Mouse (Mus musculus) midbrain, embryonic 11.5 days (tissue): ENCODE data around the gene Txnrd3. TPM values are rescaled to one million over a fixed set of nuclear protein-coding genes. Genes with fewer than 3 reads are reported as not detected.

Experiments
- ATAC-seq: fragments of 200-750 bp; cut with Nextera tagmentation; 2 replicates; pipeline ENCODE4 v1.8.0; 2017; ENCODE audit warnings: moderate TSS enrichment, moderate library complexity; ENCODE audit not compliant: low FRiP score
- DNase-seq: peaks from one replicate; pipeline ENCODE4 v3.0.0; 2015; ENCODE audit warnings: low spot score; ENCODE audit errors: missing footprints
- H3K27ac ChIP-seq: fragments of 300-500 bp; sonication (generic); 2 replicates; pipeline ENCODE4 v1.5.1; 2014; ENCODE audit warnings: low read depth, low read length
- H3K27me3 ChIP-seq: fragments of 300-500 bp; sonication (generic); 2 replicates; pipeline ENCODE4 v1.6.1; 2014; ENCODE audit warnings: mild to moderate bottlenecking, low read length, moderate library complexity, mixed read lengths; ENCODE audit not compliant: control insufficient read depth, insufficient read depth
- H3K36me3 ChIP-seq: fragments of 300-500 bp; sonication (generic); 2 replicates; pipeline ENCODE4 v1.6.1; 2014; ENCODE audit warnings: mild to moderate bottlenecking, low read length, moderate library complexity, mixed read lengths; ENCODE audit not compliant: control insufficient read depth, insufficient read depth
- H3K4me1 ChIP-seq: fragments of 300-500 bp; sonication (generic); 2 replicates; pipeline ENCODE4 v1.6.1; 2014; ENCODE audit warnings: low read length; ENCODE audit not compliant: control insufficient read depth, insufficient read depth
- H3K4me2 ChIP-seq: fragments of 300-500 bp; sonication (generic); 2 replicates; pipeline ENCODE4 v1.6.1; 2014; ENCODE audit warnings: mild to moderate bottlenecking, moderate library complexity
- H3K4me3 ChIP-seq: fragments of 300-500 bp; sonication (generic); 2 replicates; pipeline ENCODE4 v1.5.1; 2014; ENCODE audit warnings: low read depth, low read length
- H3K9ac ChIP-seq: fragments of 300-500 bp; sonication (generic); 2 replicates; pipeline ENCODE4 v1.6.1; 2014; ENCODE audit warnings: low read length
- H3K9me3 ChIP-seq: fragments of 300-500 bp; sonication (generic); 2 replicates; pipeline ENCODE4 v1.6.1; 2016; ENCODE audit warnings: low read length; ENCODE audit not compliant: control insufficient read depth
- WGBS: fragments of 180-500 bp; shearing (Covaris S2); extraction: QIAGEN DNeasy Blood & Tissue Kit; methylation state at CpG from one replicate; pipeline ENCODE4 v1.1.7; 2014; 5-methylcytosine and 5-hydroxymethylcytosine counted together
- polyA plus RNA-seq: library from polyadenylated mRNA; unstranded; fragments of >200 nt; fragmentation: Nextera tagmentation; extraction: Ambion mirVana; gene quantifications from 2 replicates; pipeline ENCODE4 v1.2.1, GENCODE M21; 2014

The Txnrd3 gene
- polyA plus RNA-seq, 1 experiment from 2014 or later = 14.3 TPM

- H3K4me2 ChIP-seq = no peak overlapping the region
- 23% methylated on average over 10 of the region's 10 CpGs for WGBS
- H3K4me1 ChIP-seq = no peaks in the 10 kb centered on the region
Observed at GRCm38 (mm10) chr6:89679291-89679835, 35.6 kb downstream of the Txnrd3 start.

GRCm38 (mm10) chr6:89680155-89680554, 36.4 kb downstream of the Txnrd3 start:
- no peak overlapping the region for H3K27ac ChIP-seq
- H3K9me3 ChIP-seq = no peaks in the 10 kb centered on the region
- H3K4me1 ChIP-seq = no peaks in the 10 kb centered on the region
- H3K36me3 ChIP-seq = no peaks in the 10 kb centered on the region
- no peaks in the 10 kb centered on the region for H3K27me3 ChIP-seq
- WGBS = 10% methylated on average over 8 of the region's 8 CpGs
- no peak overlapping the region for H3K4me2 ChIP-seq
- no peak overlapping the region for H3K4me3 ChIP-seq
- ATAC-seq (peak; percentile 57), DNase-seq (peak; percentile 99)
- no peak overlapping the region for H3K9ac ChIP-seq

More at GRCm38 (mm10) chr6:89679291-89679835, 35.6 kb downstream of the Txnrd3 start:
- ATAC-seq (peak; percentile 71), DNase-seq (peak; percentile 98)
- H3K9me3 ChIP-seq = no peaks in the 10 kb centered on the region
- H3K4me3 ChIP-seq = no peak overlapping the region
- no peaks in the 10 kb centered on the region for H3K27me3 ChIP-seq
- H3K27ac ChIP-seq = no peak overlapping the region
- H3K36me3 ChIP-seq = no peaks in the 10 kb centered on the region; the same call in 1 of the 2 replicates
- no peak overlapping the region for H3K9ac ChIP-seq

GRCm38 (mm10) chr6:89684231-89684630, 40.4 kb downstream of the Txnrd3 start:
- Histone ChIP-seq H3K9ac (no peak overlapping the region), H3K4me3 (no peak overlapping the region), H3K27ac (no peak overlapping the region), H3K4me2 (no peak overlapping the region), H3K27me3 (no peaks in the 10 kb centered on the region), H3K4me1 (no peaks in the 10 kb centered on the region), H3K36me3 (no peaks in the 10 kb centered on the region), H3K9me3 (no peaks in the 10 kb centered on the region)
- ATAC-seq = no peak
- 57% methylated on average over 1 of the region's 1 CpGs for WGBS
- DNase-seq = no peak

GRCm38 (mm10) chr6:89687100-89687499, 43.3 kb downstream of the Txnrd3 start:
- Histone ChIP-seq H3K27ac (no peak overlapping the region), H3K4me2 (no peak overlapping the region), H3K36me3 (no peaks in the 10 kb centered on the region), H3K9me3 (no peaks in the 10 kb centered on the region), H3K4me1 (no peaks in the 10 kb centered on the region), H3K9ac (no peak overlapping the region), H3K4me3 (no peak overlapping the region), H3K27me3 (no peaks in the 10 kb centered on the region)
- no peak for ATAC-seq
- no peak for DNase-seq
- 87% methylated on average over 1 of the region's 1 CpGs for WGBS

- DNase-seq (peak; percentile 61), ATAC-seq (no peak)
- H3K9ac ChIP-seq = no peak overlapping the region
- no peak overlapping the region for H3K4me2 ChIP-seq
- H3K36me3 ChIP-seq = no peaks in the 10 kb centered on the region
- H3K27ac ChIP-seq = no peak overlapping the region
- no peaks in the 10 kb centered on the region for H3K9me3 ChIP-seq
- H3K4me3 ChIP-seq = no peak overlapping the region
- no peaks in the 10 kb centered on the region for H3K27me3 ChIP-seq
- no peaks in the 10 kb centered on the region for H3K4me1 ChIP-seq
- WGBS = 68% methylated on average over 2 of the region's 2 CpGs
Observed at GRCm38 (mm10) chr6:89706624-89707023, 62.8 kb downstream of the Txnrd3 start.

GRCm38 (mm10) chr6:89707240-89707639, 63.5 kb downstream of the Txnrd3 start, which contains the start of gene Vmn1r40:
Gene Vmn1r40, plus strand, starts transcription at chr6:89707540.
- Histone ChIP-seq H3K4me3 (no peak within 1 kb of the TSS), H3K4me2 (no peak within 1 kb of the TSS), H3K36me3 (no peaks in the 10 kb centered on the region), H3K9me3 (no peaks in the 10 kb centered on the region), H3K27me3 (no peaks in the 10 kb centered on the region), H3K9ac (no peak within 1 kb of the TSS), H3K4me1 (no peaks in the 10 kb centered on the region), H3K27ac (no peak within 1 kb of the TSS)
- DNase-seq (no peak), ATAC-seq (no peak)
- WGBS = 89% methylated on average over 4 of the region's 4 CpGs

GRCm38 (mm10) chr6:89718051-89718450, 74.3 kb downstream of the Txnrd3 start:
- ATAC-seq (no peak), DNase-seq (peak; percentile 21)
- Histone ChIP-seq H3K27ac (no peak overlapping the region), H3K36me3 (no peaks in the 10 kb centered on the region), H3K27me3 (no peaks in the 10 kb centered on the region), H3K4me1 (no peaks in the 10 kb centered on the region), H3K9ac (no peak overlapping the region), H3K9me3 (no peaks in the 10 kb centered on the region; the same call in 1 of the 2 replicates), H3K4me3 (no peak overlapping the region), H3K4me2 (no peak overlapping the region)

Other genes starting within 250 kb of the Txnrd3 start
- 97.4 and 103 TPM in 2 replicates for gene Chchd6, start 48.3 kb upstream of the Txnrd3 start, polyA plus RNA-seq
- not detected in 2 replicates for gene Vmn1r40, start 63.6 kb downstream of the Txnrd3 start, polyA plus RNA-seq
- gene Vmn1r41, start 96.8 kb downstream of the Txnrd3 start, polyA plus RNA-seq = not detected in 2 replicates
- gene Vmn1r42, start 232.4 kb downstream of the Txnrd3 start, polyA plus RNA-seq = not detected in 2 replicates
- gene Vmn1r43, start 232.4 kb downstream of the Txnrd3 start, polyA plus RNA-seq = not detected in 2 replicates
- not detected in 2 replicates for gene Vmn1r44, start 239.7 kb downstream of the Txnrd3 start, polyA plus RNA-seq